Mouse (Mus musculus) NIH3T3 (cell line): ENCODE measurements at regions not wholly inside any gene's neighbourhood (a gene's known extent, or its start where the extent isn't known, plus 50 kb on each side); places are given as distances from the start of the nearest gene placed in this dataset.
A peak's percentile ranks its signal among the peaks of the same experiment; 100 is the strongest.
"Not testable (repeated sequence)": the region's sequence is repeated elsewhere in the genome, so short reads cannot be mapped to it uniquely, and the experiment has no call there.

ENCODE experiments used
- DNase-seq: peaks from one replicate; pipeline ENCODE4 v3.0.0-alpha.2; 2012; ENCODE audit warnings: low read depth

DNA sequence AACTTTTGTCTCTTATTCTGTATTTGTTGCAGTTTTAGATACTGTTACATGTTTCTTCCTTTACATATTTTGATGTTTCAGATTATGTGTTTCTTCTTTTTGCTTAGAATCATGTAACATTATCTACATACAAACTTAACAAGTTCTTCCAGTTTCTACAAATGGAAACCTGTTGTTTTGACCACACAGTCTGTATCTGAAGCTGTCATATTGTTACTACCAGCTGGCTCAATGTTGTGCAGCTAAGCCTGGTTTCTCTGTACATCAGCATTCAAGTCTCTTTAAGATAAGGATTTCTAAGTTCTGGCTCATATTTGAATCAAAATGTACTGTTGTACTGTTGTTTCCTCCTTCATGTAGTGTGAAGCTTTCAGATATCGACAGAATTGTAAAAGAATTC is 65.4 kb upstream of the Vps41 start:
- DNase-seq: no peak

- DNase-seq: no peak
Observed at GRCm38 (mm10) chr13:18614763-18615616, 102.1 kb upstream of the Vps41 start.

DNA sequence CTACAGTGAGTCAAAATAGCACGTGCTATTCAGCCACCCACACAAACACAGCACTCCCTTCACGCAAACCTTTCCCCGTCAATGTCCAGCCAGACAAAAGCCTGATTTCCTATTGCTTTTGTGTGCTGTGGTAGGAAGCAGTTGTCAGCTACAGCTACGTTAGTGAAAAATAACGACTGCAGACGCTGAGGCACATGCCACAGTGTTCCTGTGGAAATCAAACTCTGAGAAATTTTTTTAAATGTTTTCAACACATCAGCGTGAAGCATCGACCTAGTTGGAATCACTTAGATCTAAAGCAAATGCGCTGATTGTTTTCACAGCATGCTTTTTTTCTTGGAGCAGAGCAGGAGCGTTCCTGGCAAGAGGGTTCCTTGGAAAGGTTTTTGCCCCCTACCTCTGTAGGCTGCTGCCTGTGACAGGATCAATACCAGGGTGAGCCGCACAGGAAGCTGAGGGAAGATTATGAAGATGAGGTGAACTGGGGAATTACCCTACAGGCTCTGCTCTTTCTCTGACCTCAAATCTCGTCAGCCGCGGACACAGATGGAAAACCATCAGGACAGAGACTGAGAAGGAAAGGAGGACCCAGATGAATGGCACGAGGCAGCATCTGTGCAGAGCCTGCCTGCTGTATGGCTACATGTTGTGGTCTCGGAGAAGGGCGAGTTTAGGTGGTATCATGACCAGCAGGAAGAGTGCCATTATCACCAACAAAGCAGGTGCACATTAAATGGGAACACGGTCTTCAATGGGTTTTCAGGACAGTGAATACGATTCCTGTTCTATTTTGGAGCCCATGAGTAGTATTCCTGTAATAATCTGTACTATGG is 136.2 kb upstream of the Vps41 start:
- DNase-seq: no peak

DNA sequence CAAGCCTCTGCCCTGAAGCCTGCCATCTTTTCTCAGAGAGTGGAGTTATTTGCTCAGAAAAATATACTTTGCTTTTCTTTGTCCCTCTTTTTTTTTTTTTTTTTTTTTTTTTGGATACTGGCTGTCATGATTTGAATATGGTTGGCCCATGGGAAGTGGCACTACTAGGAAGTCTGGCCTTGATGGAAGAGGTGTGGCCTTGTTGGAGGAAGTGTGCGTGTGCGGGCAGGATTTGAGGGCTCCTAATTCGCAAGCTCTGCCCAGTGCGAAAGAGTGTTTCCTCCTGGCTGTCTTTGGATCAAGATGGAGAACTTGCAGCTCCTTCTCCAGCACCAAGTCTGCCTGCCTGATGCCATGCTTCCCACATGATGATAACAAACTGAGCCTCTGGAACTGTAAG is 141.1 kb upstream of the Vps41 start:
- no peak for DNase-seq

GRCm38 (mm10) chr13:18575599-18575998 is 141.5 kb upstream of the Vps41 start:
- no peak for DNase-seq

- not testable (repeated sequence) for DNase-seq
Observed at GRCm38 (mm10) chr13:18542032-18542431, 144.5 kb upstream of the Pou6f2 start.

DNA sequence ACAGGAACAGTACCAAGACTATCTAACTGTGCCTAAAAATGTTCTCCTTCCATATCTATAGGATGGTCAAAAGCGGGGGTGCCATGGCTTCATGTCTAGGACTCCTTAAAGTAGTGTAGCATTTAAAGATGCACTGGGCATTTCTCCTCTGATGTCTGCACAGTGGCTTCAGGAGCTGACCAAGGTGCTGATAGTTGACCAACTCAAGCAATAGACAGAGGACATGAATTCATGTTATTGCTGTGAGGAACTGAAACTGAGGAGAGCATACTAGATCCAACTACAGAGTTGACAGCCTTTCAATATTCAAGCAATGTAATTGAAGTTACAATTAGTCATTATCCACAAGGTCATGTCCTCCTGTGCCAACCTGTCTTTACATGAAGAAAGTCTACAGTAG is 133.0 kb upstream of the Pou6f2 start:
- DNase-seq: peak; percentile 54

GRCm38 (mm10) chr13:18498159-18498558 is 100.7 kb upstream of the Pou6f2 start:
- DNase-seq: no peak

- no peak for DNase-seq
Observed at GRCm38 (mm10) chr13:18497582-18498157, 100.2 kb upstream of the Pou6f2 start.

DNA sequence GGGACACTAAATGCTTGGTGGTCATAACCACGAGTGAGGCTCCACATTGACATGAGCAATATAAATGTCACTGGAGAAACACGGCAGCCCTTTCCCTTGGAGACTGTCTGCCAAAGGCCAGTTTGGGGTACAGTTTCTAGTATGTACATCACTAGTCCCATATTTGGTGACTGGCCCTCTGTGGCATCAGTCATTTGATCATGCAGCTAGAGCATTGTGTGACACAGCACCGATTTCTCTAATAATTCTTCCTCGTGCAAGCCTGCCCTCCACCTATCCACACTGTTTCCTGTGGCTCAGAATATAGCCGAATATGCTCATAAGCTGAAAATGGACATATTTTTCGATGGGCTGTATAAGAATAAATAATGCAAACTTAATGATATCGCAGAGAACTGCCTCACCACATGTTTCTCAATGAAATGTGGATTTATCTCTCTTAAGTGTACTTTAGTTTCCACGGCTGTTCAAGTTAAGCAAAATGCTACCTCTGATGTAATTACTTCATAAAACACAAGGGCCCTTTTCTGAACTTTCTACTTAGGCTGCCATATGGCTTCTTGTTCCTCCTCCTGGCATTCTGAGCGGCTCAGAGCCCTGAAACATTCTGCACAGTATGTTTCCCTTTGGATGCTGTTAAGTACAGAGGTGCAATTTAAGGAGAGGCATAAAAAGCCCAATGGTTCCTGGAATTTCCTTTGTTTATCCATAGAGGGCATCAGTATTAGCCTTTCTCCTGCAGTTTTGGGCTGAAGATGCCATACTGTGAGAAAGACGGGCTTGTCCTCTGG is 97.7 kb upstream of the Pou6f2 start:
- DNase-seq: no peak

DNA sequence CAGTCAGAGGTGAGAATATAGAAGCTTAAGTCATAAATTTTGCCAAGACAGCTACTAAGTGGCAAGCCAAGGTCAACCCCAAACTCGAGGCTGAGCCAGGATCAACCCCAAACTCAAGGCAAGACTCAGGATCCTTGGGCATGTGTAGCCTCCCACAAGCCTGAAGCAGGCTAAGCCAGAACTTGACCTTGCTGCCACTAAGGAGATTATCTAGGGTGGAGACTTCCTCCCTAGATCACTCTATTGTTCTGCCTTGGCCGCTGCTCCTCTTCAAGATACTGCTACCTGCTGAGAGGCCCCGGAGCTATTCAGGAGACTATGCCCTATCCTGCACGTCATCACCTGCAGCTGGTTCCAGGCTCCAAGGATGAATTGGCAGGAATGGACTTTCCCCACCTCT is 88.3 kb upstream of the Pou6f2 start:
- DNase-seq: not testable (repeated sequence)

DNA sequence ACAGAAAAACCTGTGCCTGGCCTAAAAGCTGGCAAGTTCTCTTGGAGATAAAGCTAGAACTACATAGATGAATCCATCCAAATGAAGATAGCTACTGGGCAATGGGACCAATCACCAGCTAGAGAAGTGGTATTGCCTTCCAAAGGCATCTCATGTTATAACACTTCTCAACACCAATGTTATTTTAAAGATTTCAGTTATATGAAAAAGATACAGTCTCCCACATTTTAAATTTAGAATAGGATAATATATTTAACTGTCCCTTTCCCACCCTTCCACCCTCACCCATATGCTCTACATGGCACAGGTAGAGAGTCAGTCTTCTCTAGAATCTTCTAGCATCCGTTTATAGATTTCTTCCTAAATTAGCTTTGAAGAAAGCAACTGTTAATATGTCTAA is 87.6 kb upstream of the Pou6f2 start:
- no peak for DNase-seq

GRCm38 (mm10) chr13:18476311-18476710 is 78.8 kb upstream of the Pou6f2 start:
- DNase-seq: no peak

DNA sequence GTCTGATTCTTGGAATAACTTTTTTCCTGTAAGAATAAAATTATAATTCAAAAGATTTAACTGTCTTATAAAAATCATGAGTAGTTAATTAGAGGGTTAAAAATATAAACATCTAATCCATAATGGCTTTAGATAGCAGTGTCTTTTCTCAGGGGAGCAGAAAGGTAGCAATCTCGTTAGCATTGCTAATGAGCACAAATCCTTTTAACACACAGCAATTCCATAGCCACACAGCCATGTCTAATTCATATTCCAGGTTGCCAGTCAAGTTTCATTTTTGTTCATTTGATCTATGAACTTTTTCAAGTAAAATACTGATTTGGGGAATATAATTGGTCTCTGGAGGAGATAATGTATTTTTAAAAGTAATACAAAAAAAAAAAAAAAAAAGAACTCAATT is 74.0 kb upstream of the Pou6f2 start:
- no peak for DNase-seq

DNA sequence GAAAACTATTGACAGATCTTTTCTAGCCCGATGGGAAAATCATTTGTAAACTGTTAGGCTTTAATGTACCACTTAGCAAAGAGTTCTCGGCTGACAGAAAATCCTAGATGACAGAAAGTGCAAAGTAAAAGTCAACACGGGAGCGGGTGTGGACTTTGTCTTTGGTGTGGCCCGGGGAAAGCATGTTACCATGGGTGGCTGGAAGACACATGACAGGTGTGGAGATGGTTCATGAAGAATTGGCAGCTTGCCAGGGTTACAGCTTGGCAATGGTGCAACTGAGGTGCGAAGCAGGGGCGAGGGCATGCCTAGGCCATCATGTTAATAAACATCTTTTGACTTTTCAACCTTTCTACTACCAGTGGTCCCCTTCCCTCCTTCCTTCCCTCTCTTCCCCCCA is 68.4 kb upstream of the Pou6f2 start:
- DNase-seq: no peak

DNA sequence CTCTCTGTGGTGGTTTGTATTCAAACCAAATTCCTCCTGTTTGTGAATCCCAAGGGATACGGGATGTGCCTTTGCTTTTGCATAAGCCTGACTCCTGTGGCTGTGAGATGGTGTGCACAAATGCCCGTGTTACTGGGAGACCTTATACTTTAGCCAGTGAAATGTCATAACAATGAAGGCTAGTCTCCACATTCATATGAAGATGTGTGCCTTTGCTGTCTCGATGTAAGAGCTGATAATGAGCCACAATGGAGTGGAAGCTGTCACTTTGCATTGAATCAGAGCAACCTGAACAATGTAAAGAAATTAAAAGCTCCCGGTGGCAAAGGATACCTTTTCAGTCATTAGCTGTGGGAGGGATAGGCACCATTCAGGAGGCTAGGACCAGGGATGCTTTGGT is 64.7 kb upstream of the Pou6f2 start:
- DNase-seq: no peak

DNA sequence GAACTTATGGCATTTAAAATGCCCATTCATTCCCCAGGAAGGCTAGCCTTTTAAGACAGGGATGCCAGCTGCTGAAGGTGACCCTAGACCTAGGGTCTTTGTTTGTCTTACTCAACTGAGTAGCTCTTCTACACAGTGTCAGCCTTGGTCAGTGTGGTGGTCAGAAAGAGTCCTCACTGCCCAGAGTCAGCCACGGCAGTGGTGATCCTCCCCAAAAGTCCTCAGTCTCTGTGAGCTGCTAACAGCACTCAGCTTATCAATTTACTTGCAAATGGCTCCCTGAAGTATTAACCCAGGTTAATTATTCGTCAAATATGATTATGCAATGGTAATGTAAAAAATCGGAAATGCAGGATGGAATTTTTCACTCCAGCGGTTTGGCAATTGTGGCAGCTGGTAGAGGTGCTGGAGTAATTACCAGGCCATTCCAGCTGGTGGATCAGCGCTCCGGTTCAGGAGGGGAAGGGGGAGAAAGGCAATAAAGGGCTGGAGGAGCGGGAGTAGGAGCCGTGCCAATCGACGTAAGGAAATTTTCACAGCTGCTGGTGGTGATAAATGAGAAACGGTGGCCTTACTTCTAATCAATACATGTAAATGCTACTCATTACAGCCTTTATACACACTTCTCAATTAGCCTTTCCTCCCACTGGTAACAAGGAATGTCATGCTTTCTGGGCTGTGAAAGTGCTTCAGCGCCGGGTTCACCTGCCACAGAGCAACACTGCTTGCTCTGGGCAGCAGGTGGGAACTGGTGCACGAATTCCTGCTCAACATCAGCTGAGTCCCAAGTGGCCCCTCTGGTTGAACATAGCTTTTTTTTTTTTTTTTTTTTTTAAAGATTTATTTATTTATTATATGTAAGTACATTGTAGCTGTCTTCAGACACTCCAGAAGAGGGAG is 60.1 kb upstream of the Pou6f2 start:
- DNase-seq: no peak
